Mouse (Mus musculus) embryonic facial prominence, embryonic 15.5 days (tissue): ENCODE data around the gene Slc9c1. TPM values are rescaled to one million over a fixed set of nuclear protein-coding genes. Genes with fewer than 3 reads are reported as not detected.

Experiments
- ATAC-seq: fragments of 200-750 bp; cut with Nextera tagmentation; 2 replicates; pipeline ENCODE4 v1.8.0; 2017; ENCODE audit warnings: low read depth, moderate TSS enrichment; ENCODE audit not compliant: insufficient number of reproducible peaks, low FRiP score, low TSS enrichment
- H3K27ac ChIP-seq: fragments of 300-500 bp; sonication (generic); replicated peaks from 2 replicates; pipeline ENCODE4 v1.5.1; 2015; ENCODE audit warnings: mild to moderate bottlenecking, inconsistent platforms
- H3K27me3 ChIP-seq: fragments of 300-500 bp; sonication (generic); 2 replicates; pipeline ENCODE4 v1.6.1; 2015; ENCODE audit warnings: inconsistent platforms
- H3K36me3 ChIP-seq: fragments of 300-500 bp; sonication (generic); 2 replicates; pipeline ENCODE4 v1.6.1; 2015; ENCODE audit warnings: mild to moderate bottlenecking, inconsistent platforms
- H3K4me1 ChIP-seq: fragments of 300-500 bp; sonication (generic); 2 replicates; pipeline ENCODE4 v1.6.1; 2015; ENCODE audit warnings: inconsistent platforms
- H3K4me2 ChIP-seq: fragments of 300-500 bp; sonication (generic); replicated peaks from 2 replicates; pipeline ENCODE4 v1.6.1; 2015; ENCODE audit warnings: mild to moderate bottlenecking, inconsistent platforms
- H3K4me3 ChIP-seq: fragments of 300-500 bp; sonication (generic); replicated peaks from 2 replicates; pipeline ENCODE4 v1.5.1; 2015; ENCODE audit warnings: mild to moderate bottlenecking, inconsistent platforms
- H3K9ac ChIP-seq: fragments of 300-500 bp; sonication (generic); 2 replicates; pipeline ENCODE4 v1.6.1; 2015; ENCODE audit warnings: inconsistent platforms
- H3K9me3 ChIP-seq: fragments of 300-500 bp; sonication (generic); replicated peaks from 2 replicates; pipeline ENCODE4 v1.6.1; 2016; ENCODE audit warnings: inconsistent platforms
- WGBS: fragments of 180-500 bp; shearing (Covaris S2); methylation state at CpG from one replicate; pipeline ENCODE4 v1.1.7; 2015; 5-methylcytosine and 5-hydroxymethylcytosine counted together
- polyA plus RNA-seq: library from polyadenylated mRNA; unstranded; fragments of >200 nt; fragmentation: Nextera tagmentation; extraction: Ambion mirVana; gene quantifications from 2 replicates; pipeline ENCODE4 v1.2.1, GENCODE M21; 2015

Slc9c1 gene
- polyA plus RNA-seq, 1 experiment from 2014 or later, result not detected

DNA sequence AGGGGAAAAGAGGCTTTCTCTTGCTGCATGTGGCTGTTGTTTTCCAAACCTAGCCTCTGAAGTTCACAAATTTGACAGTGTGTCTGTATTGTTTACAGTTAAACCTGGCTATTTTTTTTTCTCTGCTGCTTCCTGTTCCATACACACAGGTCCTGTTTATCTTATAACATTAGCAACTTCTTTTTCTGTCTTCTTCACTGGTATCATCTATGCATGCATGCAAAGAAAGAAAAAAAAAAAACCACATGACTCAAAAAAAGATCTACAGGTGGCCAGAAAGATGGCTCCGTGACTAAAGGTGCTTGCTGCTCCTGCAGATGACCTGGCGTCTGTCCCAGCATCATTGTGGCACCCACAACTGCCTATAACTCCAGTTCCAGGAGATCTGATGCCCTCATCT, 90.2 kb downstream of the Slc9c1 start:
- no peak for ATAC-seq
- H3K36me3 ChIP-seq, result no peaks in the 10 kb centered on the region
- 79% methylated on average over 2 of the region's 2 CpGs for WGBS
- no peak overlapping the region for H3K4me3 ChIP-seq
- no peaks in the 10 kb centered on the region for H3K9me3 ChIP-seq
- H3K27me3 ChIP-seq, result no peaks in the 10 kb centered on the region
- no peak overlapping the region for H3K27ac ChIP-seq
- H3K4me1 ChIP-seq, result no peaks in the 10 kb centered on the region
- no peak overlapping the region for H3K9ac ChIP-seq
- no peak overlapping the region for H3K4me2 ChIP-seq

DNA sequence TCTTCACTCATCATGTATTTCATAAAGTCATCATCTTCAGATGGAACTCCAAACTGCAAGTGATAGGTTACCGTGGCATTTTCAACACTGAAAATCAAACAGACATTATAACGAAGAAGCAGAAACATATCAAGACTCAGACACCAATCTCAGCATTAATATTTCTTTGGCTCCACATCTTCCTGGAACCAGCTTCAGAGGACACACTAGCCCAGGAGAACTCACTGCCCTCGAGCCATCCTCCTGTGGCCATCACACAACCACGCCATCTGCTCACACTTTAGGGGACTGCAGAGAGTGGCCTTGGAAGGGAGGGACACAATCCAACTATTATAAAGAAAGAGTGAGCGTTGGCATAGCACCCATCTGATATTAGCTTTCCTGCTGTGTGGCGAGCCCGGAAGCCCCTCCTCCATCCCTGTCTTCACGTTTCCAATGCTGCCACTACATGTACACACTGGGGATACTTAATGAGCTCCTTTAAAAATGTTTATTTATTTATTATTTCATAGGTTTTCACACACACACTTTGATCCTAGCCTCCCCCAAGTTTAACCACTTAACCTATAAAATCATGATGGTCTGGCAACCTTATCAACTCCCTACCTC, 94.5 kb downstream of the Slc9c1 start:
- Histone ChIP-seq H3K27ac (no peak overlapping the region), H3K4me1 (no peaks in the 10 kb centered on the region), H3K4me2 (no peak overlapping the region), H3K36me3 (no peaks in the 10 kb centered on the region), H3K9ac (no peak overlapping the region), H3K9me3 (no peaks in the 10 kb centered on the region), H3K4me3 (no peak overlapping the region), H3K27me3 (no peaks in the 10 kb centered on the region)
- WGBS, result 71% methylated on average over 8 of the region's 8 CpGs
- no peak for ATAC-seq

DNA sequence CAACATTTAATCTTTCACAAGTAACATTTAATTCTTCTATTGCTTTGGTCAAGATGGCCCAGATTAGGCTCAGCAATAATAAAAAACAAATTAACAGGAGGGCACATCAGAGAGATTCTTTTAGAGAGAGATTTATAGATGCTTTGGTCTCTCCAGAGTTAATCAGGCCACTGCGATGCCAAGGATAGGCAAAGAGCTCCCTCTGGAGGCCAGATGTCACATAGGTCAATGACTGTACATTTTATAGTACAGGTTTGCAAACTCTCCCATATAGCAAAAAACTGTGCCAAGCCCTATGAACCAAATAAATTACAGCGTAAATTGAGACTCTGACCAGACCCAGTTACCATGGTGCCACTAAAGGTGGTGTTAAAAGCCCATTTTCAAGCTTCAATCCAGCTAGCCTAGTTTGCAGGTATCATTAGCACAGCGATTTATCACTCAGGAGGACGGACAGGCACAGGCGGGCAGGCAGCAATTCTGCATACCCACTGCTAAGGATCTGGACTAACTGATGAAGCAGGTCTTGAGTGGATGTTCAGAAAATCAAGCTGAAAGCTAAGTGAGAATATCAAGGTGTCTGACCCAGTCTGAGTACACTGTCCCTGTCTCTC, 95.3 kb downstream of the Slc9c1 start:
- no peak overlapping the region for H3K4me2 ChIP-seq
- no peaks in the 10 kb centered on the region for H3K4me1 ChIP-seq
- H3K27me3 ChIP-seq, result no peaks in the 10 kb centered on the region
- H3K9ac ChIP-seq, result no peak overlapping the region
- H3K4me3 ChIP-seq, result no peak overlapping the region
- no peak overlapping the region for H3K27ac ChIP-seq
- 52% methylated on average over 5 of the region's 5 CpGs for WGBS
- no peaks in the 10 kb centered on the region for H3K9me3 ChIP-seq
- ATAC-seq, result no peak
- no peaks in the 10 kb centered on the region for H3K36me3 ChIP-seq

DNA sequence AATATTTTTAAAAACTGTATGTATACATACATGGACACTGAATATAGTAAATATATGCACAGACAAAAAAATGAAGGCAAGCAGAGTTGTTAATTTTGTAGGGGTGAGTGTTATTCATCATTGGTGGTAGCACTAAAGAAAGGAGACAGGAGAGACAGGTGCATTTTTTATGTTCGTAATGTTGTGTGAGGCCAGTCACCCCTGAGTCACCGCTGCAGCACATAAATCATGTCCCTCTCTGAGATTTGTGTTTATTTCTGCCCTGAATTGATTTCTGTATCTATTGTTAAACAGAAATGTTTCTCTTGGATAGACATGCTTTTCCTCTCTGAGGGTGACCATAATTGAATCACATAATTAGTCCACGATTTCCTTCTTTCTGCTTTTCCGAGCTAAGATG, 97.3 kb downstream of the Slc9c1 start:
- WGBS, result 82% methylated on average over 4 of the region's 4 CpGs
- H3K36me3 ChIP-seq, result no peaks in the 10 kb centered on the region
- ATAC-seq, result no peak

DNA sequence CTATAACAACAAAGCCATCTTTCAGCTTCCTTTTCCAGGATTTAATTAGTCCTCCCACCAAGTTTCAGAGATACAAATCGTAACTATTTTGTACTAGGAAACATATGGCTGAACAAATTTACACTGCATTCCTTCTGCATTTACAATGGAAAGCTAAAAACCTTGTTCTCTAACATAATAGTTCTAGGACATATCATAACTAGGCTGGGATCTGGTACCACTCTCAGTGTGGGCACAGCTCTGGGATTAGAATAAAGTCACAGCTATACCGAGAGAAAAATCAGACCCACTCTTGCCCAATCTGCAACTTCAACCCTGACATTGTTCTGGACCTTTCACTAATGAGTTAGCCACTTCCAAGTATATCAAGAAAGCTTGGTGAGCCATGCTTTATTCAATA, 100.7 kb downstream of the Slc9c1 start:
- Histone ChIP-seq H3K4me2 (no peak overlapping the region), H3K4me1 (no peaks in the 10 kb centered on the region), H3K4me3 (no peak overlapping the region), H3K27me3 (no peaks in the 10 kb centered on the region), H3K9ac (no peak overlapping the region), H3K27ac (no peak overlapping the region), H3K9me3 (no peaks in the 10 kb centered on the region), H3K36me3 (no peaks in the 10 kb centered on the region)
- 76% methylated on average over 2 of the region's 2 CpGs for WGBS
- no peak for ATAC-seq

More for the DNA sequence above, 97.3 kb downstream of the Slc9c1 start:
- no peak overlapping the region for H3K9ac ChIP-seq
- no peaks in the 10 kb centered on the region for H3K27me3 ChIP-seq
- no peak overlapping the region for H3K27ac ChIP-seq
- no peaks in the 10 kb centered on the region for H3K4me1 ChIP-seq
- H3K4me3 ChIP-seq, result no peak overlapping the region
- no peak overlapping the region for H3K4me2 ChIP-seq
- no peaks in the 10 kb centered on the region for H3K9me3 ChIP-seq

DNA sequence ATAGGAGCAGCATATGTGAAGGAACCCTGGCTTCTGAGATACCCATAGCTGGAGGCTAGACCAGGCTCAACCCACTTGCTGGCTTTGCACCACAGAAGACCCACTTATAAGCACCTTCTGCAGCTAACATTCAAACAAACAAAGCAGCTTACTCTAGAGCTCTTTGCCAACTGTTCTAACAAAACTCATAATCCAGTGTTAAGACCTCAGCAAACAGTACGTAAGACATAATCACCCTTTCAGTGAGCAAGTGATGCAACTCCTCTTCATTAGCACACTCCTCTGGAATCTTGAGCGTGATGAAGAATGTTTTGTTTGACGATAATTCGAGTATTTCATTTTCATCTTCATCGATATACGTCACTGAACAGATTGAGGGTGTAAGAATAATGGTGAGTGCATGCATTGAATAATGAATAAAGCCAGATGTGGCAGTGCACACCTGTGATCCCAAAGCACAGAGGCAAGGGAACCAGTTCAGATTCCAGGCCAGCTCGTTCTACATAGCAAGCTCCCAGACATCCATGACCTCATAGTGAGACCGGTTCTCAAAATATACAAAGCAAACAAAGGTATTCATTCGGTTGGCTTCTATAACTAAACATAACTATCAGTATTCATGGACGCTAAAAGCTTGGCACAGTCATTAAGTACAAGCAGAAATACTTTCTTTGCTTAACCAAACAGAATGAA, 105.1 kb downstream of the Slc9c1 start:
- H3K9ac ChIP-seq, result no peak overlapping the region
- 73% methylated on average over 10 of the region's 10 CpGs for WGBS
- no peaks in the 10 kb centered on the region for H3K4me1 ChIP-seq
- H3K27me3 ChIP-seq, result no peaks in the 10 kb centered on the region
- ATAC-seq, result no peak
- no peaks in the 10 kb centered on the region for H3K9me3 ChIP-seq
- no peak overlapping the region for H3K27ac ChIP-seq
- no peak overlapping the region for H3K4me3 ChIP-seq
- no peaks in the 10 kb centered on the region for H3K36me3 ChIP-seq
- no peak overlapping the region for H3K4me2 ChIP-seq

DNA sequence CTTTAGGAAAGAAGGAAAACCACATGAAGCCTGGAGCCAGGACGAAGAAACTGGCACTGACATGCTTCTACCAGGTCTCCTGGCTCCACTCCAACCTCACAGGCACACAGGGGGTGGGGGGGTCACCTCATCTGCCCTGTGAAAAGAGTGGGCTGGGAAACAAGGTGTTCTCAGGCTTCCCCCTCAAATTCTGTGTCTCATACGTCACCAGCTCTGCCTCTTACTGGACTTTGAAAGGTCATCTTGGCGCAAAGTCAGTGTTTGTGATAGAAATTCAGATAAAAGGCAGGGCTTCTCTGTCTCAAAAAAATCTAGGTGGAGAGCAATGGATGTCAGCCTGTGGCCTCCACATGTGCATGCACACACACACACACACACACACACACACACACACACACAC, 106.2 kb downstream of the Slc9c1 start:
- no peak overlapping the region for H3K4me3 ChIP-seq
- no peak overlapping the region for H3K4me2 ChIP-seq
- 59% methylated on average over 3 of the region's 3 CpGs for WGBS
- no peaks in the 10 kb centered on the region for H3K9me3 ChIP-seq
- H3K36me3 ChIP-seq, result no peaks in the 10 kb centered on the region
- H3K27me3 ChIP-seq, result no peaks in the 10 kb centered on the region
- H3K4me1 ChIP-seq, result no peaks in the 10 kb centered on the region
- H3K27ac ChIP-seq, result no peak overlapping the region
- ATAC-seq, result no peak
- no peak overlapping the region for H3K9ac ChIP-seq

DNA sequence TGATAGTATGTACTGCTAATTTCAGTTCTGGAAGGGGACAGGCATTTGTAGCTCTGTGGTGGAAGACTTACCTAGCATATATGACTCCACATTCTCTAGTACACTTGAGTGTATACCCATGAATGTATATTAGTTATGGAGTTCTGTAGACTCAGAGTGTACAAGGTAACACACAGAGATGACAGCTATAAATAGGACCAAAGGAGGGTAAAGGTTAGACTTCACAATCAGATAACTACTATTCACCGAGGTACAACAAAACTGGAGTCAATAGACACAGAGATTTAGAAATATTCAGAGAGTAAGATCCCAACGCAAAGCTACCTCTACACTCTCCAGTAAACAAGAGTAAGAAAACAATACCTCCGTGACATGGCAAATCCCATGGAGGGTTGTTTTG, 108.8 kb downstream of the Slc9c1 start:
- H3K4me2 ChIP-seq, result no peak overlapping the region
- H3K9me3 ChIP-seq, result no peaks in the 10 kb centered on the region
- no peak overlapping the region for H3K4me3 ChIP-seq
- H3K27ac ChIP-seq, result no peak overlapping the region
- ATAC-seq, result no peak
- 85% methylated on average over 3 of the region's 3 CpGs for WGBS
- H3K27me3 ChIP-seq, result no peaks in the 10 kb centered on the region
- H3K9ac ChIP-seq, result no peak overlapping the region
- no peaks in the 10 kb centered on the region for H3K4me1 ChIP-seq
- no peaks in the 10 kb centered on the region for H3K36me3 ChIP-seq

DNA sequence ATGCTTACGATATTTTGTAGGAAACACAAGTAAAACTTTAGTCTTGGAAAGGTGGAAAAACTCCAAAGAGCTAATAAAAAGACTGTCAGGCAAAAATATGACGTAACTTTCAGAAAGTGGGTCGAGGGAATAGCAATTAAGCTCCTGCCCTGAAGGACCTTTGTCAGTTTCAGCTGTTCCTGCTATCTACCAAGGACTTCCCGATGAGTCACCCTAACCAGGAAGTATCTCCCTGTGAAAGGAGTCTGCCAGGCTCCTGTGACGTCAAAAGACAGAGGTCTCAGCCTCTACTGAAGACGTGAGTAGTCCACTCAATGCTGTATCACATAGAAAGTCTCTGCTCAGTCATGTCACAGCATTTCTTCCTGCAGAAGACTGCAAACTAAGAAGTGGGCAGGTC, 109.3 kb downstream of the Slc9c1 start:
- H3K36me3 ChIP-seq, result no peaks in the 10 kb centered on the region
- ATAC-seq, result no peak
- H3K27me3 ChIP-seq, result no peaks in the 10 kb centered on the region
- 59% methylated on average over 6 of the region's 6 CpGs for WGBS
- no peak overlapping the region for H3K4me2 ChIP-seq
- no peak overlapping the region for H3K27ac ChIP-seq
- H3K9me3 ChIP-seq, result no peaks in the 10 kb centered on the region
- H3K9ac ChIP-seq, result no peak overlapping the region
- no peak overlapping the region for H3K4me3 ChIP-seq
- no peaks in the 10 kb centered on the region for H3K4me1 ChIP-seq

DNA sequence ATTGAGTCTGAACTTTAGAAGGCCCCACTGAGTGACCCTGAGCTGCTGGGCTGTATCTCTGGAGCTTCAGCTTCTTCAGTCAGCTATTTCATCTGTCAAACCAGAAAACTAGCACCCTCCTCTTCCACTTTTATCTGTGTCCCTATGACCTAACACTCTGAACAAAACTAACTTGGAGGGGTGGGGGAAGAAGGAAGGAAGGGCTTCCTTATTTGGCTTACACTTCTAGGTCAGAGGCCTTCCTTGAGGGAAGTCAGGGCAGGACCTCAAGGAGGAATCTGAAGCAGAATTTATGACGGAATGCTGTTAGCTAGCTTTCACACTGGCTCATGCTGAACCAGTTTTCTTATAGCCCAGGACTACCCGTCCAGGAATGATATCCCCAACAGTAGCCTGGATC, 116.4 kb downstream of the Slc9c1 start:
- Histone ChIP-seq H3K4me2 (no peak overlapping the region), H3K27me3 (peaks cover 14% of the 10 kb centered on the region; the same call in 1 of the 2 replicates), H3K4me1 (peaks cover 8% of the 10 kb centered on the region; the same call in 1 of the 2 replicates), H3K9me3 (no peaks in the 10 kb centered on the region), H3K27ac (no peak overlapping the region), H3K4me3 (no peak overlapping the region), H3K9ac (no peak overlapping the region), H3K36me3 (no peaks in the 10 kb centered on the region)
- no peak for ATAC-seq
- WGBS, result 50% methylated on average over 2 of the region's 2 CpGs

DNA sequence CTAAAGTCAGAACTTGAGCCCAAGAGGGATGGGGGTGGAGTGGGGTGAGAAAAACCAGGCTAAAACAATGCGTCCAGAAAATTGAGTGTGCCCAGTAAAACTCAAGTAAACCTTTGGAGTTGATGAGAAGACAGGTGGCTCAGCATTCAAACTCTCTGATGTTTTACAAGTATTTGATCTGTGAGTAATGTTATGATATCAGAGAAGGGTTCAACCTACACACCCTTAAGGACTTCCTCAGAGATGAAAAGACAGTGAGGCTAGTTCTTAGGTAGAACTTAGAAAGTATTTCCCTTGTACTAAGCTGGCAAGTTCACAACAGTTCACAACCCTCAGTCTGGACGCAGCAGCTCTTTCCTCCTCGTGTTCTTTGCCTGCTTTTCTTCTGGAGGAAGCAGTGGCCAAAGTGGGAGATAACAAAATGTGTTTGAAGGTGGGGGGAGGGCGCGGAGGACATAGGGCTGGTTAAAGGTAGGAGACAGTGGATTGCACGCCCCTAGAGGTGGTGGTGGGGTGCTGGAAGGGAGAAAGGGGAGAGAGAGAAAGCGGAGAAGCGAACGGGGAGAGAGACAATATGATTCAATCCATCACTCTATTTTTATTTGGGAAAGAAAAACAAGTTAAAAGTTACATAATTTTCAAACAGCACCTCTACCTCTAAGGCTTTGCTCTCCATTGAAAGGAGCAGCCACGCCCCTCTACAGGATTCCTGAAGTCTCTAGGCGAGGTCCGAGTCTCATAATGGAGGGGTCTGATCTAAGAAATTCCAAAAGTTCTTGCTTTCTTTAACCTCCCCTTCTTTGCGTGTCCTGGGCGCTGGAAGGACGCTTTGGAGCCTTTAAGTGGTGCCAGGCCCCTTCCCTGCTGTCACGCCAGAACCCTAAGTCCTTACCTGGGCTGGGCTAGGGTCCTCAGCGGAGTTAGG, 118.2 kb downstream of the Slc9c1 start:
- no peaks in the 10 kb centered on the region for H3K36me3 ChIP-seq
- H3K27me3 ChIP-seq, result peaks cover 14% of the 10 kb centered on the region; the same call in 1 of the 2 replicates
- H3K4me2 ChIP-seq, result peak overlapping the region; percentile 66
- peak overlapping the region; percentile 37 for H3K4me3 ChIP-seq
- H3K4me1 ChIP-seq, result peaks cover 8% of the 10 kb centered on the region; the same call in 1 of the 2 replicates
- ATAC-seq, result no peak
- no peak overlapping the region for H3K27ac ChIP-seq
- no peak overlapping the region for H3K9ac ChIP-seq
- no peaks in the 10 kb centered on the region for H3K9me3 ChIP-seq
- WGBS, result 13% methylated on average over 17 of the region's 17 CpGs
